Mouse (Mus musculus): ENCODE data around the gene Etl4. TPM values are rescaled to one million over a fixed set of nuclear protein-coding genes. Genes with fewer than 3 reads are reported as not detected.
A peak's percentile ranks its signal among the peaks of the same experiment; 100 is the strongest.

Gene Etl4
- polyA plus RNA-seq, 2 experiments: 38.3 to 44.9 TPM

DNA sequence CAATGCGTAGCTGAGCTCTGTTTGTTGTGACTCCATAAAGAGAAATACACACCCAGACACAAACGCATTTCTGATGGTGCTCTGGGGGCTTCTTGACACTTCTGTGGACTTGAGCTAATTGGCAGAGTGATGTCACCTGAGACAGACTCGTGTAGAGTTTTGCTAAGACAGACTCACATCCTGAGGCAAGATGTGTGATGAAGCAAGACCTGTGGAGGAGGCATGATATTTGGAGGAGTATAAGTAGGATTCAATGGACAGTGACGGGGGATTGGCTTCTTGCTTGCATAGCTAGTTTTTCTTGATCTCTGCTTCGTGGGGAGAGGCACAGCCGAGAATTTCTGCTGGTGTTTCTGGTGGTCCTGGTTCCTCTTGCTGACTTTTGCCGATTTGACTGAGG lies 908.6 kb downstream of the Etl4 start:
- H3K27me3 ChIP-seq (ENCODE audit: control insufficient read depth, insufficient read depth, low read length): no peaks in the 10 kb centered on the region
- WGBS: 80% methylated on average over 7 of the region's 7 CpGs
- no peaks in the 10 kb centered on the region for H3K36me3 ChIP-seq (ENCODE audit: control insufficient read depth, insufficient read depth, low read length)
- no peak for TF ChIP-seq POLR2A (IDR thresholded peaks at IDR 0.05; ENCODE audit: borderline replicate concordance, extremely low read depth, insufficient read depth, insufficient read length)
- no peak overlapping the region for H3K4me3 ChIP-seq (replicated peaks; ENCODE audit: low read length)
- no peak overlapping the region for H3K27ac ChIP-seq (replicated peaks; ENCODE audit: low read depth, low read length)
- no peak overlapping the region for H3K9ac ChIP-seq (ENCODE audit: low read depth, low read length, severe bottlenecking)
- no peak for DNase-seq (ENCODE audit: low spot score)
- no peak for ATAC-seq (ENCODE audit: low FRiP score, low read depth)
- no peaks in the 10 kb centered on the region for H3K9me3 ChIP-seq (ENCODE audit: control insufficient read depth, low read length)
- no peaks in the 10 kb centered on the region for H3K4me1 ChIP-seq (ENCODE audit: control insufficient read depth, insufficient read depth, low read length)
- no peak overlapping the region for H3K4me2 ChIP-seq (replicated peaks; ENCODE audit: low read depth, low read length, severe bottlenecking)

DNA sequence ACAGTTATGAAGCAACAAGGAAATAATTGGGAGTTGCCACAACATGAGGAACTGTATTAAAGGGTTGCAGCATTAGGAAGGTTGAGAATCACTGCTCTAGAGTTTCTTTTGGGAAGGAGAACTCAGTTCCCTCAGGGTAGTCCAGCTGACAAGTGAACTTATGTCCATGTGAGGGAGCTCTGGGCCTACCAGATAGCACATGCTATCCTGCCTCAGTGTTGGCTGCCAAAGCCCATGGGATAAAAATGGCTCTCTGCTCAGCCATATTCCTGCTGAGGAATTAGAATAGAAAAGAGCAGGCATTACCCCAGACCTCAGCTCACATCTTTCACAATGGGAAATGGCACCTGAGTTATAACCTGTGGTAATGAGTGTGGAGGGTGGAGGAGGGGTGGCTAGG lies 916.7 kb downstream of the Etl4 start:
- no peak for TF ChIP-seq POLR2A (IDR thresholded peaks at IDR 0.05; ENCODE audit: borderline replicate concordance, extremely low read depth, insufficient read depth, insufficient read length)
- H3K4me1 ChIP-seq (ENCODE audit: control insufficient read depth, insufficient read depth, low read length): no peaks in the 10 kb centered on the region
- no peak for ATAC-seq (ENCODE audit: low FRiP score, low read depth)
- H3K27ac ChIP-seq (replicated peaks; ENCODE audit: low read depth, low read length): no peak overlapping the region
- no peaks in the 10 kb centered on the region for H3K36me3 ChIP-seq (ENCODE audit: control insufficient read depth, insufficient read depth, low read length)
- DNase-seq (ENCODE audit: low spot score): no peak
- no peak overlapping the region for H3K4me2 ChIP-seq (replicated peaks; ENCODE audit: low read depth, low read length, severe bottlenecking)
- no peaks in the 10 kb centered on the region for H3K9me3 ChIP-seq (ENCODE audit: control insufficient read depth, low read length)
- no peak overlapping the region for H3K9ac ChIP-seq (ENCODE audit: low read depth, low read length, severe bottlenecking)
- H3K4me3 ChIP-seq (replicated peaks; ENCODE audit: low read length): no peak overlapping the region
- H3K27me3 ChIP-seq (ENCODE audit: control insufficient read depth, insufficient read depth, low read length): no peaks in the 10 kb centered on the region

DNA sequence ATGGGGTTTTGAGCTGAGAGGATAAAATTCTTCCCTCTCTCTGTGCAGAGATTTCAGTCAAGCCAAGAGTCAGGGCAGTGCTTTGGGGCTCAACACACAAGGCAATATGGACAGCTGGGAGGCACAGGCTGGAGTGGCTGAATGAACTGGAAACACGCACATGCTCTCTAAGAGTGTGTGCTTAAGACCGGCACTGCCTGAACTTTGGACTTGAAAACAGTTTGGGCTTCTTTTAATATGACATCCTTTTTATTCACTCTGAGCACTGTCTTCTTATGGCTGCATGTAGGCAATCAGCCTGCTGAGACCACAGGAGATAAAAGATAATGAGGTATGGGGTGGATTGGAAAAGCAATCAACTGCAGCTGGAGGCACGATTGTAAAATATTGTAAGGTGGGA lies 921.3 kb downstream of the Etl4 start:
- Histone ChIP-seq H3K27ac (replicated peaks; ENCODE audit: low read depth, low read length) (no peak overlapping the region), H3K4me1 (ENCODE audit: control insufficient read depth, insufficient read depth, low read length) (no peaks in the 10 kb centered on the region), H3K27me3 (ENCODE audit: control insufficient read depth, insufficient read depth, low read length) (no peaks in the 10 kb centered on the region), H3K36me3 (ENCODE audit: control insufficient read depth, insufficient read depth, low read length) (no peaks in the 10 kb centered on the region), H3K4me2 (replicated peaks; ENCODE audit: low read depth, low read length, severe bottlenecking) (no peak overlapping the region), H3K9ac (ENCODE audit: low read depth, low read length, severe bottlenecking) (no peak overlapping the region), H3K9me3 (ENCODE audit: control insufficient read depth, low read length) (no peaks in the 10 kb centered on the region), H3K4me3 (replicated peaks; ENCODE audit: low read length) (no peak overlapping the region)
- 51% methylated on average over 3 of the region's 3 CpGs for WGBS
- TF ChIP-seq POLR2A (IDR thresholded peaks at IDR 0.05; ENCODE audit: borderline replicate concordance, extremely low read depth, insufficient read depth, insufficient read length): no peak
- ATAC-seq (ENCODE audit: low FRiP score, low read depth): peak; percentile 71
- DNase-seq (ENCODE audit: low spot score): no peak

DNA sequence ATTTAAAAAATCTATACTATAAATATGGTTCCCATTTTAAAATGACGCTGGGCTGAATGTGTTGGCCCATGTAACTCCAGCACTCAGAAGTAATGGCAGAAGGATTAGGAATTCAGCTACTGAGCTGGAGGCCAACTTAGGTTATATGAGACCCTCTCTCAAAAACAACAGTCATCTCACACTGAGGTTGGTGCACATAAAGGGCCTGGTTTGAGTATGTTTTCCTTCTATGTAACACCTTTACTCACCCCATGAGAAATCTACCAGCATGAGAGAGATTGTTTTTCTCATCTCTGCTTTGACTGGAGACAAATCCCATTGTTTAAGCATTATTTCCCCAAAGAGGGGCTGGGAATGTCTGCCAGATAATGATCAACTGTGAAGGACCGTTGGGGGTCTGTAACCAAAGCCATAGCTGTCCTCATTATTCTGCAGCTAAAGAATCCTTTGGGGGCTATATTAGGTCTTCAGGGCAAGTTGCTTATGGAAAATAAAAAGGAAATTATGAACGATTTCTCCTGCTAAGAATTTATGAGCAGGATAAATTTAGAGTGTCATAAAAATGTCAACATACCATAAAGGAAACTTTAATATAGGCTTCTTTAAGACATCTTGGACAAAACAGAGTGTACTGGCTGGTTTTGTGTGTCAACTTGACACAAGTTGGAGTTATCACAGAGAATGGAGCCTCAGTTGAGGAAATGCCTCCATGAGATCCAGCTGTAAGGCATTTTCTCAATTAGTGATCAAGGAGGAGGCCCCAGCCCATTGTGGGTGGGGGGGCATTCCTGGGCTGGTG lies 922.2 kb downstream of the Etl4 start:
- peak; percentile 60 for DNase-seq (ENCODE audit: low spot score)
- 27% methylated on average over 3 of the region's 3 CpGs for WGBS

DNA sequence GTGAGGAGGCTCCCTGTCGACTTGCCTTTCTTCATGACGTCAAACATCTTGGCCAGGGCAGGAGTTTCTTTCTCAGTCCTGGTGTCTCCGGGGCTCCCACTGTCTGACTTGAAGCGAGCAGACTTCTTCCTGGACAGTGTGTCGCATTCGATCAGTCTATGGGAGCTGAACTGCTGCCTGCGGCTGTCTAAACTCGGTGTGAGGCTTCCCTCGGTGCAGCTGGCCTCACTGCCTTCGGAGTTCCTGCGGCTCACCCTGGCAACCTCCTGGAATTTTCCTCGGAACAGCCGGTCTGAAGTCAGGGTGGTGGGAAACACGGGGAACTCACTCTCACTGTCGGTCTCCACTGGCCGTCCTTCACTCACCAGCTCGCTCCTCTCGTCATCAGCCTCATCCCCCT lies 939.8 kb downstream of the Etl4 start:
- Histone ChIP-seq H3K9ac (ENCODE audit: low read depth, low read length, severe bottlenecking) (no peak overlapping the region), H3K4me2 (replicated peaks; ENCODE audit: low read depth, low read length, severe bottlenecking) (no peak overlapping the region), H3K27me3 (ENCODE audit: control insufficient read depth, insufficient read depth, low read length) (no peaks in the 10 kb centered on the region), H3K4me3 (replicated peaks; ENCODE audit: low read length) (no peak overlapping the region), H3K4me1 (ENCODE audit: control insufficient read depth, insufficient read depth, low read length) (no peaks in the 10 kb centered on the region), H3K27ac (replicated peaks; ENCODE audit: low read depth, low read length) (no peak overlapping the region), H3K36me3 (ENCODE audit: control insufficient read depth, insufficient read depth, low read length) (peaks cover 59% of the 10 kb centered on the region), H3K9me3 (ENCODE audit: control insufficient read depth, low read length) (no peaks in the 10 kb centered on the region)
- DNase-seq (ENCODE audit: low spot score) (no peak), ATAC-seq (ENCODE audit: low FRiP score, low read depth) (no peak)
- 91% methylated on average over 18 of the region's 18 CpGs for WGBS
- no peak for TF ChIP-seq POLR2A (IDR thresholded peaks at IDR 0.05; ENCODE audit: borderline replicate concordance, extremely low read depth, insufficient read depth, insufficient read length)

More for the DNA sequence above, 922.2 kb downstream of the Etl4 start:
- Histone ChIP-seq H3K4me3 (replicated peaks; ENCODE audit: low read length) (no peak overlapping the region), H3K4me1 (ENCODE audit: control insufficient read depth, insufficient read depth, low read length) (no peaks in the 10 kb centered on the region), H3K9ac (ENCODE audit: low read depth, low read length, severe bottlenecking) (no peak overlapping the region), H3K9me3 (ENCODE audit: control insufficient read depth, low read length) (no peaks in the 10 kb centered on the region), H3K27me3 (ENCODE audit: control insufficient read depth, insufficient read depth, low read length) (no peaks in the 10 kb centered on the region), H3K4me2 (replicated peaks; ENCODE audit: low read depth, low read length, severe bottlenecking) (no peak overlapping the region), H3K36me3 (ENCODE audit: control insufficient read depth, insufficient read depth, low read length) (no peaks in the 10 kb centered on the region), H3K27ac (replicated peaks; ENCODE audit: low read depth, low read length) (no peak overlapping the region)
- ATAC-seq (ENCODE audit: low FRiP score, low read depth): peak; percentile 87
- TF ChIP-seq POLR2A (IDR thresholded peaks at IDR 0.05; ENCODE audit: borderline replicate concordance, extremely low read depth, insufficient read depth, insufficient read length): no peak

Small RNA genes within 50 kb of the gene (microRNA-seq; reads per million reads assigned to microRNA genes)
- gene Gm44457: not detected

All from limb, embryonic 14.5 days (tissue).